Mouse (Mus musculus): ENCODE measurements at regions not wholly inside any gene's neighbourhood (a gene's known extent, or its start where the extent isn't known, plus 50 kb on each side); places are given as distances from the start of the nearest gene placed in this dataset.

DNA sequence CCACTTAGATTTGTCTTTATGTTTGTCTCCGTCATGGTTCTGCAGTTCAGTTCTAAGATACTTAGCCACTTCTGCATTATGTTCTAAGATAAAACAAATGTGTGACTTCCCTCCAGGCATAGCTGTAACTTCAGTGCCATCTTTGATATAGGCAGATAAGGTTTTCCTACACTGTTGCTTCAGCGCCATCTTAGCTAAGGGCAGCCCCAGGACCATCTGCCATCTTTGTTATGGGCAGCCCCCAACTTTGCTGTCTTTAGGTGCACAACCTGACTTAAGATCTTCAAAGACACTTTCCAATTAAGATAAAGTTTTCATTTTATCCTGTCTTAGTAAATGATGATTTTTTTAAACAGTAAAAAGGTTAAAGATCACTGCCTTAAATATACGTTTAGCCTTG, 119.8 kb downstream of the H2al2a start:
- Histone ChIP-seq H3K4me3 (replicated peaks; ENCODE audit: low read depth, low read length) (no peak overlapping the region), H3K9ac (replicated peaks; ENCODE audit: low read length) (no peak overlapping the region), H3K36me3 (ENCODE audit: control insufficient read depth, insufficient read depth, low read length) (no peaks in the 10 kb centered on the region), H3K27me3 (ENCODE audit: control insufficient read depth, insufficient read depth, low read length) (no peaks in the 10 kb centered on the region), H3K9me3 (ENCODE audit: control insufficient read depth, low read length) (no peaks in the 10 kb centered on the region), H3K4me2 (ENCODE audit: low read length) (no peak overlapping the region), H3K27ac (replicated peaks; ENCODE audit: low read depth, low read length) (no peak overlapping the region), H3K4me1 (ENCODE audit: control insufficient read depth, insufficient read depth, low read length) (peaks cover 6% of the 10 kb centered on the region; the same call in 1 of the 2 replicates)
- DNase-seq: no peak
- no peak for ATAC-seq (ENCODE audit: low FRiP score, low TSS enrichment)
- WGBS: 92% methylated on average over 3 of the region's 3 CpGs

DNA sequence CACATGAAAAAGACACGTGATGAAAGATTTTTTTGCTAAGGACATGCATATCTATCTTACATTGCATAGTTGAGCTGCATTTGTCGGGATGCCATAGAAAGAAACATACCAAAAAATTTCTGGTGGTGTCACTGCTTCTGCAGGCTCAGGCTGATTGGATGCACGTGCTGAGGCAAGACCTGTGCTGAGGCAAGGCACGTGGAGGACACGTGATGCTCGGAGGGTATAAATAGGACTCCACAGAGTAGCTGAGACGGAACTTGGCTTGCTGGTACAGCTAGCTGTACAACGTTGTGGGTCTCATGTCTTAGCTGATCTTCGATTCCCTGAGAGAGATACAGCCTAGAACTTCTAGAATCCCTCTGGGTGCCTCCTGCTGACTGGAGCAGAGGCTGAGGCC, 120.6 kb downstream of the H2al2a start:
- no peak overlapping the region for H3K27ac ChIP-seq (replicated peaks; ENCODE audit: low read depth, low read length)

DNA sequence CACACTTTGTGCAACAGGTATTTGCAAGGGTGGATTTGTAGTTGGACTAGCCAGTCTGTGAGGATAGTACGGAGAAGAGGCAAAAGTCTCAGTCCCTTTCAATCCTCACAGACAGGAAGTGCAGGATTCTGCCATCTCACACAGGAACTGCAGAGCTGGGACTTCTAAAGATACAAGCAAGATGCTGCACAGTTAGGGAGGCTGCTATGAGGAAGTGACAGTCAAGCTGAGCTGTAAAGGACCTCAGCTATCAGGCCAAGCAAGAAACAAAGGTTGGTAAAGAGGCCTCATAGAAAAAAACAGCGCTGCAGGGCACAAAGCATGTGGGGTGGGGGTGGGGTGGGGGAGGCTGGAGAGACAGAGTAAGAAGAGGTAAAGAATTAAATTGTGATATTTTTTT, 126.2 kb downstream of the H2al2a start:
- no peak overlapping the region for H3K4me2 ChIP-seq (ENCODE audit: low read length)
- no peaks in the 10 kb centered on the region for H3K9me3 ChIP-seq (ENCODE audit: control insufficient read depth, low read length)
- 56% methylated on average over 2 of the region's 2 CpGs for WGBS
- H3K4me1 ChIP-seq (ENCODE audit: control insufficient read depth, insufficient read depth, low read length): peaks cover 8% of the 10 kb centered on the region; the same call in 1 of the 2 replicates
- ATAC-seq (ENCODE audit: low FRiP score, low TSS enrichment) (no peak), DNase-seq (no peak)
- no peak overlapping the region for H3K4me3 ChIP-seq (replicated peaks; ENCODE audit: low read depth, low read length)
- H3K27me3 ChIP-seq (ENCODE audit: control insufficient read depth, insufficient read depth, low read length): no peaks in the 10 kb centered on the region
- no peak overlapping the region for H3K27ac ChIP-seq (replicated peaks; ENCODE audit: low read depth, low read length)
- H3K9ac ChIP-seq (replicated peaks; ENCODE audit: low read length): no peak overlapping the region
- no peaks in the 10 kb centered on the region for H3K36me3 ChIP-seq (ENCODE audit: control insufficient read depth, insufficient read depth, low read length)

More for the DNA sequence above, 120.6 kb downstream of the H2al2a start:
- no peak overlapping the region for H3K4me2 ChIP-seq (ENCODE audit: low read length)
- no peaks in the 10 kb centered on the region for H3K9me3 ChIP-seq (ENCODE audit: control insufficient read depth, low read length)
- H3K9ac ChIP-seq (replicated peaks; ENCODE audit: low read length): no peak overlapping the region
- peaks cover 6% of the 10 kb centered on the region; the same call in 1 of the 2 replicates for H3K4me1 ChIP-seq (ENCODE audit: control insufficient read depth, insufficient read depth, low read length)
- H3K27me3 ChIP-seq (ENCODE audit: control insufficient read depth, insufficient read depth, low read length): no peaks in the 10 kb centered on the region
- H3K36me3 ChIP-seq (ENCODE audit: control insufficient read depth, insufficient read depth, low read length): no peaks in the 10 kb centered on the region
- ATAC-seq (ENCODE audit: low FRiP score, low TSS enrichment): no peak
- no peak for DNase-seq
- WGBS: 92% methylated on average over 9 of the region's 9 CpGs
- H3K4me3 ChIP-seq (replicated peaks; ENCODE audit: low read depth, low read length): no peak overlapping the region

DNA sequence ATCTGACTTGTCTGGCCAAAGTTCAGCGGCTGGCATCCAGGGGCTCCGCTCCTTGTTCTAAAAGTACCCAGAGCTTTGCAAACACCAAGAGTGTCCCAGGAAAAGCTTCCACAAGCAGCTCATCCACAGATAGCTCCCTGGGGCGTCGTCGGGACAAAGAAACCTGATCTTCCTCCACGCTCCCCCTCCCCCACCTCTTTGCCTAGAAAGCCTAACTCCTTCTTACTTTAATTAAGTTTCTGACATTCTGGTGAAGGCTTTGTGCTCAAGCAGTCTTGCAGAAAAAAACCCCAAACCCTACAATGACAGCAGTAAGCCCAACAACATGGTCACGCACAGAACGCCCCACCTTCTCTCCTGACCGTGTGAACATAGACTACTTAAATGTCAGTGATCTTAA, 128.6 kb downstream of the H2al2a start:
- no peaks in the 10 kb centered on the region for H3K36me3 ChIP-seq (ENCODE audit: control insufficient read depth, insufficient read depth, low read length)
- ATAC-seq (ENCODE audit: low FRiP score, low TSS enrichment) (no peak), DNase-seq (peak; percentile 49)

DNA sequence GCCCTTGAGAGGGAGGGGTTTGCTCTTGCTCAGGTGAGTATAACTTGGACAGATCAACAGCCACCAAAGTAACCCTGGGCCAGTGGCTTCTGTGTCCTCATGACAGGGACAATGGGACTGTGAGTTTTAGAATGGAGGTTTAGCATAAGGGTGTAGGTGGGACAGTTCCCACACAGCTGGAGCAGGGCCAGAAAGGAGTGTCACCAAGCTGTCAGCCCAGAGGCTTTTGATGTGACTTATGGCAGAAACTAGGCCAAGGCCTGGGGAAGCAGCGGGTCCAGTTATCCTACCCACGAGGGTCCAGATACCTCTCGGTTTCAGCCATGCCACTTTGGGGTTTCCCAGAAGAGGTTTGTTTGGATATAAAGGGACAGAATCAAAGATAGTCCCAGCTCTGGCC, 129.4 kb downstream of the H2al2a start:
- H3K4me3 ChIP-seq (replicated peaks; ENCODE audit: low read depth, low read length): no peak overlapping the region
- ATAC-seq (ENCODE audit: low FRiP score, low TSS enrichment): no peak
- no peak for DNase-seq
- H3K27me3 ChIP-seq (ENCODE audit: control insufficient read depth, insufficient read depth, low read length): no peaks in the 10 kb centered on the region
- no peak overlapping the region for H3K4me2 ChIP-seq (ENCODE audit: low read length)
- no peaks in the 10 kb centered on the region for H3K36me3 ChIP-seq (ENCODE audit: control insufficient read depth, insufficient read depth, low read length)
- peaks cover 8% of the 10 kb centered on the region; the same call in 1 of the 2 replicates for H3K4me1 ChIP-seq (ENCODE audit: control insufficient read depth, insufficient read depth, low read length)
- H3K27ac ChIP-seq (replicated peaks; ENCODE audit: low read depth, low read length): no peak overlapping the region
- H3K9ac ChIP-seq (replicated peaks; ENCODE audit: low read length): no peak overlapping the region
- no peaks in the 10 kb centered on the region for H3K9me3 ChIP-seq (ENCODE audit: control insufficient read depth, low read length)
- 57% methylated on average over 3 of the region's 3 CpGs for WGBS

More for the DNA sequence above, 128.6 kb downstream of the H2al2a start:
- Histone ChIP-seq H3K27me3 (ENCODE audit: control insufficient read depth, insufficient read depth, low read length) (no peaks in the 10 kb centered on the region), H3K4me3 (replicated peaks; ENCODE audit: low read depth, low read length) (no peak overlapping the region), H3K27ac (replicated peaks; ENCODE audit: low read depth, low read length) (no peak overlapping the region), H3K9me3 (ENCODE audit: control insufficient read depth, low read length) (no peaks in the 10 kb centered on the region), H3K4me1 (ENCODE audit: control insufficient read depth, insufficient read depth, low read length) (peaks cover 8% of the 10 kb centered on the region; the same call in 1 of the 2 replicates), H3K4me2 (ENCODE audit: low read length) (no peak overlapping the region), H3K9ac (replicated peaks; ENCODE audit: low read length) (no peak overlapping the region)
- WGBS: 8% methylated on average over 9 of the region's 9 CpGs

DNA sequence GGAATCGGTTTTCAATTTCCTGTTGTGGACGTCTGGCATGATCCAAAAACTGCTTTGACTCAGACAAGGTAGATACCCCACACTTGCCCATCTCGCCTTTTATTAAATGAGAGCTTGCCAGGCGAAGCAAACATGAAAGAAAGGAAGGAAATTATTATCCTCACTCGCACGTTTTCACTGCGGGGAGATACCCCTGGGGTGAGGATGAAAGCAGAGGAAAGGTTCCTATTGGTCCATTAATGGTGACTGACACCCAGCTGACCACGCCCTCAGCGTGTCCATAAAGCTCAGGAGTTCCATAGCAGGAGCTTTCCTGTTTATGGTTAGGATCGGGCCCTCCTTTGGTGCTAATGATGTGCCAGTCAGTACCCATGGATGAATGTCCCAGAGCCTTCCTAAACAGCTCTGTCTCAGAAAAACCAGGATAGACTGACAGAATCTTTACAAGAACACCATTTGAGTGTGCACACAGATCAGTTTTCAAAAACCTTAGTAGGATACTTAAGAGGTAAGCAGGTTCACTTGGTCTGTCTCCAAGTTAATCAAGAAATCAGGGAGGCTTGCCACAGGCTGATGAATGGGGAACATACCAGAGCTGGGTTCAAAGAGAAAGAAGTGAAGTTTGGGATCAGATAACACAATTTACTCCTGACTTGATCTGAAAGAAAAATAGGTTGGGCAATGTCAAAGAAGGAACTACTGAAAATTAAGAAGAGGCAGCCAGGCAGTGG, 130.7 kb upstream of the Nebl start:
- peak; percentile 70 for DNase-seq
- 13% methylated on average over 10 of the region's 10 CpGs for WGBS
- ATAC-seq (ENCODE audit: low FRiP score, low TSS enrichment): 0 out of 2 replicates have a peak, but pooled peaks have one; percentile 63
- Histone ChIP-seq H3K36me3 (ENCODE audit: control insufficient read depth, insufficient read depth, low read length) (no peaks in the 10 kb centered on the region), H3K4me3 (replicated peaks; ENCODE audit: low read depth, low read length) (peak overlapping the region; percentile 25), H3K9ac (replicated peaks; ENCODE audit: low read length) (no peak overlapping the region), H3K9me3 (ENCODE audit: control insufficient read depth, low read length) (no peaks in the 10 kb centered on the region), H3K4me2 (ENCODE audit: low read length) (peak overlapping the region; percentile 49), H3K4me1 (ENCODE audit: control insufficient read depth, insufficient read depth, low read length) (peaks cover 8% of the 10 kb centered on the region; the same call in 1 of the 2 replicates), H3K27me3 (ENCODE audit: control insufficient read depth, insufficient read depth, low read length) (no peaks in the 10 kb centered on the region), H3K27ac (replicated peaks; ENCODE audit: low read depth, low read length) (no peak overlapping the region)

DNA sequence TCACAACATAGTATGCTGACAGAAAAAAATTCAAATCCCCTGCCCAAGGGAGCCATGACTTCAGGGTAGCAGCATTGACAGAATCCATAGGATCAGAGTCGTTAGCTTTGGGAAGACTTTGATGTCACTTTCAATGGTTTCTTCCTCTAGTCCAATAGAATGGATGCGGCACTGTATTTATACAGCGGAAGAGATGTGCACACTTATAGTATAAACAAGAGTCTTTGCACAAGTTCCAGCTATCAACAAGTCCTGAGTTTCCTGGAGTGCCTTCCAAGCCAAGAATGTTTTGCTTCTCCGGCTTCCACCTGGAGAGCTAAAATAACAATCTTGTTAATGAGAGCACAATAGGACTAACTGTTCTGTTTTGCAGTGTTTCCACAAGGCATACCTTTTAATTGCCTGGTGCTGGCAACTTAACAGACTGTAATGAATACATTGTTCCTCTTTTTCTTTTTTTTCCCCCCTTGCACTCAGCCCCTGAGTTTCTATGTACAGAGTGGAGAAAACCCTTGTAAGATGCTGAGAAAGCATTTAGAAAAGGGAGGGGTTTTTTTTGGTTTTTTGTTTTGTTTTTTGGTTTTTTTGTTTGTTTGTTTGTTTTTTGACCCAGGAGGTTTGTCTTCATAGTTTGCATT, 129.8 kb upstream of the Nebl start:
- ATAC-seq (ENCODE audit: low FRiP score, low TSS enrichment): no peak
- Histone ChIP-seq H3K4me3 (replicated peaks; ENCODE audit: low read depth, low read length) (no peak overlapping the region), H3K4me1 (ENCODE audit: control insufficient read depth, insufficient read depth, low read length) (peaks cover 8% of the 10 kb centered on the region; the same call in 1 of the 2 replicates), H3K9ac (replicated peaks; ENCODE audit: low read length) (no peak overlapping the region), H3K27me3 (ENCODE audit: control insufficient read depth, insufficient read depth, low read length) (no peaks in the 10 kb centered on the region), H3K4me2 (ENCODE audit: low read length) (peak overlapping the region; percentile 49), H3K36me3 (ENCODE audit: control insufficient read depth, insufficient read depth, low read length) (no peaks in the 10 kb centered on the region), H3K27ac (replicated peaks; ENCODE audit: low read depth, low read length) (no peak overlapping the region), H3K9me3 (ENCODE audit: control insufficient read depth, low read length) (no peaks in the 10 kb centered on the region)
- 50% methylated on average over 4 of the region's 4 CpGs for whole genome bisulfite sequencing
- DNase-seq: peak; percentile 28

DNA sequence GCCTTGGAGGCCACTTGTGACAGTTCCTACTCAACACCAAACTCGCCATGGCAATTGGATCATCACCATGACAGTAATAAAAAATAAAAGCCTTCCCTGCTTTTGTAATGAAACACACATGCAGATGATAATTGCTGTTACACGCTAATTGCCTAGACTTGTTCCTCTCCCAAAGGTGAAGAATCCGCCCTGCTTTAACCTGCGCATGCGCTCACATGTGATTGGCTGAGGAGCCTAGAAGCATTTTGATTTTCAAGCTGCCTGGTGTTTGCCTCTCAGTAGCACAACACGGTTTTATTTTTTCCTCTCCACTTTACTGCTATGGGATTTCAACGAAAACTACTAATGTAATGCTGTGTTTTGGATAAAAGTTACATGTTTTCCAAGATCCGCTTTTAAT, 128.0 kb upstream of the Nebl start:
- no peaks in the 10 kb centered on the region for H3K36me3 ChIP-seq (ENCODE audit: control insufficient read depth, insufficient read depth, low read length)
- no peak overlapping the region for H3K4me2 ChIP-seq (ENCODE audit: low read length)
- WGBS: 90% methylated on average over 8 of the region's 8 CpGs
- ATAC-seq (ENCODE audit: low FRiP score, low TSS enrichment): no peak
- no peak for DNase-seq
- H3K27me3 ChIP-seq (ENCODE audit: control insufficient read depth, insufficient read depth, low read length): no peaks in the 10 kb centered on the region
- H3K4me1 ChIP-seq (ENCODE audit: control insufficient read depth, insufficient read depth, low read length): peaks cover 8% of the 10 kb centered on the region; the same call in 1 of the 2 replicates
- H3K9me3 ChIP-seq (ENCODE audit: control insufficient read depth, low read length): no peaks in the 10 kb centered on the region
- no peak overlapping the region for H3K4me3 ChIP-seq (replicated peaks; ENCODE audit: low read depth, low read length)
- H3K27ac ChIP-seq (replicated peaks; ENCODE audit: low read depth, low read length): no peak overlapping the region
- no peak overlapping the region for H3K9ac ChIP-seq (replicated peaks; ENCODE audit: low read length)

DNA sequence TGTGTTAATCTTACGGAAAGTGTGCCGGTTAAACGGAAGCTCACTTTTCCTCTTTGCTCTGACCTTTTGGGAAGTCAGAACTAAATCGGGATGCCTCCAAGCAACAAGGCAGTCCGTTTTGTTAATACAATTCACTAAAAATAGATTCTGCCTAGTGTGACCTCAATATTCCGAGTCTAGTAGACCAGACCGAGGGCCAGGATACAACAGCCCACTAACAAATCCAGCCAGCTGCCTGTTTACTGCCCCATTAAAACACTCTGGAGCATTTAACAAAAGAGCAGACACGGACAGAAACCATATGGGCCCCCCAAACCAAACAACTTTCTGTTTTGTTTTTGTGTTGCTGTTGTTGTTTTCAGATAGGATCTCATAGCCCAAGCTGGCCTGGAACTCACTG, 127.1 kb upstream of the Nebl start:
- H3K4me3 ChIP-seq (replicated peaks; ENCODE audit: low read depth, low read length): no peak overlapping the region
- no peak overlapping the region for H3K27ac ChIP-seq (replicated peaks; ENCODE audit: low read depth, low read length)
- H3K4me2 ChIP-seq (ENCODE audit: low read length): no peak overlapping the region
- H3K36me3 ChIP-seq (ENCODE audit: control insufficient read depth, insufficient read depth, low read length): no peaks in the 10 kb centered on the region
- peaks cover 12% of the 10 kb centered on the region for H3K4me1 ChIP-seq (ENCODE audit: control insufficient read depth, insufficient read depth, low read length)
- no peak overlapping the region for H3K9ac ChIP-seq (replicated peaks; ENCODE audit: low read length)
- H3K9me3 ChIP-seq (ENCODE audit: control insufficient read depth, low read length): no peaks in the 10 kb centered on the region
- no peaks in the 10 kb centered on the region for H3K27me3 ChIP-seq (ENCODE audit: control insufficient read depth, insufficient read depth, low read length)
- 78% methylated on average over 8 of the region's 8 CpGs for WGBS
- no peak for ATAC-seq (ENCODE audit: low FRiP score, low TSS enrichment)
- no peak for DNase-seq

All from midbrain, embryonic 14.5 days (tissue).